Mouse (Mus musculus) layer of hippocampus, adult 11-12 months (tissue): ENCODE results near the gene Sord.
A peak's percentile ranks its signal among the peaks of the same experiment; 100 is the strongest.

Source experiments
- DNase-seq: peaks from one replicate; pipeline ENCODE4 v3.0.0; 2022; ENCODE audit warnings: low spot score

Sord gene

DNA sequence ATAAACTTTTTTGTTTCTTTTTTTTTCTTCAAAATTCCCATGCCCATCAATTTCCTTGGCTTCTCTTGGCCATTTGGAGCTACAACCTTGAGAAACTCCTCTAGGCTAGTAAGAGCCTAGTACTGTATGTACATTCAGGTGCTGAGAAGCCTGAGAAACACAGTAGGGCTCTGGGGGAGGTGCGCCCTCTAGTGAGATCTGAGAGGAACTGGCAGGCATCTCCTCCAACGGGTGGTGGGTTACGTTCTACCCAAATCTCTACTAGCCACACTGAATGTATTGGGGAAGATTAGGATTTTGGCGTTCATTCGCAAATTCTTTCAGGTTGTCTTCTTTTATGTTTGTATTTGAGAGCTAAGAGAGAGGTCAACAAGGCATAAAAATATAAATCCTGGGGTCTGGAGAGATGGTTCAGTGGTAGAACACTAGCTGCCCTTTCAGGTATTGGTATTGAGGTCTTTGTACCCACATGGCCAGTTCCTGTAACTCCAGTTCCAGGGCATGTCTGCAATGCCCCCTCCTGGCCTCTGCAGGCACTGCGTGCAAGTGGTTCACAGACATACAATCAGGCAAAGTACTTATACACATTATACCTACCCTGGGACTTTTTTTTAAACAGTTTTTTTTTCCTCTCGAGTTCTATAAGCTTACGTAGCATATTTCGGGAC lies 68.2 kb downstream of the Sord start:
- peak; percentile 52 for DNase-seq

DNA sequence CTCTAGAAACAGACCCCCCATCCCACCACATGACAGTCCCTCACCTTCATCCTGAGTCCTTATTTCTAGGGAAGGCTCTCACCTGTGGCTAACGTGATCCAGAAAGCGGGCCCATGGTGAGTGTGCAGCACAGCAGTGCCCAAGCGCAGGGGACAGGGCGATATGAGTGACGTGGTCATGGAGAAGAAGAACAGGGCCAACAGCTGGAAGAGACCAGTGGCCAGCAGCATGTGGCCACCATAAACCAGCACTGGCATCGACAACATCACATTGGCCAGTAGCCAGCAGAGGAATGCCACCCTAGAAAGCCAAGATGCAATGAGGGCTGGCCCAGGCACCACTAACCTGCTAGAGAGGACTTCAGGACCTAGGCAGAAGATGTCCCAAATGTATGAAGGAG lies 70.0 kb downstream of the Sord start:
- DNase-seq, result no peak

GRCm38 (mm10) chr2:122305097-122305892 lies 70.7 kb downstream of the Sord start:
- DNase-seq, result no peak

- peak; percentile 18 for DNase-seq
Observed at GRCm38 (mm10) chr2:122306184-122306583, 71.6 kb downstream of the Sord start.

- DNase-seq, result no peak
Observed at GRCm38 (mm10) chr2:122309647-122310046, 75.1 kb downstream of the Sord start.

- DNase-seq, result no peak
Observed at GRCm38 (mm10) chr2:122311561-122311960, 77.0 kb downstream of the Sord start.

DNA sequence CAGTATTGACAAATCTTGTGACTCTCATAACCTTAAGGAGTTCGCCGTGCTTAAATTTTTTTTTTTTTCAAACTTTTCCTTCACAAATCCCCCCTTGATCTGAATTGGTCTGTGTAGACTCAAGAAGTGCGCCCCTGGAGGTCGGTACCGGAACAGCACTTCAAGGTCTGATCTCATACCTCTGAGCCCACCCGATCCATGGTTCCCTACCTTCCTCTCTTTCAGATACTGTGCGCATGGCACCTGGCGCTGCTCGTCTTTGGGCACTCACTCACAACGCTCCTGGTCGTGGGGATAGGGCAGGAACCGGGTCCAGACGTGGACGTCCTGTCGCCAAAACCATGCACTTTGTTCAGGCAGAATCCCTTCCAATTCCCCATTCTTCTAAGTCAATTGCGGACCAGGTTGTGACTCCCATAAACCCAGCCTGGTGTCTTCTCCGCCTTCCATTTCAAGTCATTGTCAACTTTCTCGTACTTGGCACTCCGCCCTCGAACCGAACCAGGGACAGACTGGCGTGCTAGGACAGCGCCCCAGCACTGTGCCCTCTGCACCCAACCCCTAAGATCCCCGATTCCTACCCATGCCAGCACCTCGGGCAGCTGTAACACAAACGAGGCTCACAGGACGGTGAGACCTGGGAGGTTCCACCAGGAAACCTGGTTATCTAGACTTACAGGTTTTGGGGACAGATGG lies 78.3 kb downstream of the Sord start:
- peak; percentile 68 for DNase-seq

DNA sequence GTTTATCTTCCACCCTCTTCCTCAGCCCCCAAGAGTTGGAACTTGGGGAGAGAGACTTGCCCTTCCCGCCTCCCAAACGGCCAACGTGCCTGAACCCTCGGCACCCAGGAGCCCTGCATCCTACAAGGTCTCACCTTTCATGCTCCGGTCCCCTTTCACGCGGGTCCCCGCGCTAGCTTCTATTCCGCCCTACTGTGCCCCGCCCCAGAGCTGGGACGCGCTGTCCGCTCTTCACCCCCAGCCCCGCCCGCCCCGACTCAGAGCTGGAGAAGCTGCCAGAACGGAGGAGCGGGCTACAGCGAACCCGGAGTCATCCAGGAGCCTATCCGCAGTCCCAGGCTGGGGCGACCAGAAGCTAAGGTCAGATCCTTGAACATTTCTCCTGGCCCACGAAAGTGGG lies 79.0 kb downstream of the Sord start, which contains the start of gene Duoxa1:
TSS of gene Duoxa1 (minus strand) at position 195 of the 400 bp plus-strand sequence.
- no peak for DNase-seq
